Mouse (Mus musculus) erythroblast, embryonic 14.5 days (primary cell): ENCODE results near the gene Scn11a.

ENCODE experiments used
- GATA1 ChIP-seq: IDR thresholded peaks from 2 replicates; pipeline ENCODE4 v1.6.1; 2012; ENCODE audit warnings: low read length, inconsistent platforms, mixed read lengths
- TAL1 ChIP-seq: IDR thresholded peaks from 3 replicates; pipeline ENCODE4 v1.6.1; 2012; ENCODE audit warnings: low read length, inconsistent platforms, mixed read lengths

- no peak for TF ChIP-seq TAL1
- no peak for TF ChIP-seq GATA1
These were observed 29.9 kb downstream of the Scn11a start for GRCm38 (mm10) chr9:119795254-119795912.
